Mouse (Mus musculus) stomach, embryonic 16.5 days (tissue): ENCODE data around the gene Gm6588. TPM values are rescaled to one million over a fixed set of nuclear protein-coding genes. Genes with fewer than 3 reads are reported as not detected.

ENCODE experiments used
- ATAC-seq: fragments of 200-750 bp; cut with Nextera tagmentation; 2 replicates; pipeline ENCODE4 v1.8.0; 2017; ENCODE audit warnings: moderate number of reproducible peaks, moderate TSS enrichment; ENCODE audit not compliant: insufficient read depth, low FRiP score
- H3K27ac ChIP-seq: fragments of 300-500 bp; sonication (generic); 2 replicates; pipeline ENCODE4 v1.5.1; 2014; ENCODE audit warnings: low read length
- H3K27me3 ChIP-seq: fragments of 300-500 bp; sonication (generic); 2 replicates; pipeline ENCODE4 v1.6.1; 2014; ENCODE audit warnings: low read length, control low read depth, mixed read lengths; ENCODE audit not compliant: control insufficient read depth, insufficient read depth
- H3K36me3 ChIP-seq: fragments of 300-500 bp; sonication (generic); 2 replicates; pipeline ENCODE4 v1.6.1; 2014; ENCODE audit warnings: low read length; ENCODE audit not compliant: control insufficient read depth, insufficient read depth
- H3K4me1 ChIP-seq: fragments of 300-500 bp; sonication (generic); 2 replicates; pipeline ENCODE4 v1.6.1; 2014; ENCODE audit warnings: low read length, control low read depth, mixed read lengths; ENCODE audit not compliant: control insufficient read depth, insufficient read depth
- H3K4me2 ChIP-seq: fragments of 300-500 bp; sonication (generic); 2 replicates; pipeline ENCODE4 v1.6.1; 2014; ENCODE audit warnings: low read depth, low read length, mixed read lengths
- H3K4me3 ChIP-seq: fragments of 300-500 bp; sonication (generic); replicated peaks from 2 replicates; pipeline ENCODE4 v1.5.1; 2014; ENCODE audit warnings: mild to moderate bottlenecking, low read length
- H3K9ac ChIP-seq: fragments of 300-500 bp; sonication (generic); 2 replicates; pipeline ENCODE4 v1.6.1; 2014; ENCODE audit warnings: low read length
- H3K9me3 ChIP-seq: fragments of 300-500 bp; sonication (generic); replicated peaks from 2 replicates; pipeline ENCODE4 v1.6.1; 2016; ENCODE audit warnings: low read length, control low read depth; ENCODE audit not compliant: control insufficient read depth
- WGBS: fragments of 180-500 bp; shearing (Covaris S2); extraction: QIAGEN DNeasy Blood & Tissue Kit; methylation state at CpG from one replicate; pipeline ENCODE4 v1.1.7; 2014; 5-methylcytosine and 5-hydroxymethylcytosine counted together
- polyA plus RNA-seq: library from polyadenylated mRNA; unstranded; fragments of >200 nt; fragmentation: Nextera tagmentation; extraction: Ambion mirVana; gene quantifications from 2 replicates; pipeline ENCODE4 v1.2.1, GENCODE M21; 2015

The Gm6588 gene
- polyA plus RNA-seq, 1 experiment from 2014 or later: 0.09 TPM

GRCm38 (mm10) chr5:112454966-112455555, 5.8 kb downstream of the Gm6588 start:
- Histone ChIP-seq H3K27me3 (no peaks in the 10 kb centered on the region), H3K36me3 (no peaks in the 10 kb centered on the region), H3K4me3 (no peak overlapping the region), H3K9ac (no peak overlapping the region), H3K9me3 (no peaks in the 10 kb centered on the region), H3K27ac (no peak overlapping the region), H3K4me2 (no peak overlapping the region), H3K4me1 (no peaks in the 10 kb centered on the region)
- ATAC-seq: no peak
- 61% methylated on average over 12 of the region's 12 CpGs for WGBS

- no peaks in the 10 kb centered on the region for H3K27me3 ChIP-seq
- H3K4me3 ChIP-seq: no peak overlapping the region
- no peaks in the 10 kb centered on the region for H3K4me1 ChIP-seq
- 61% methylated on average over 3 of the region's 3 CpGs for WGBS
- no peaks in the 10 kb centered on the region for H3K9me3 ChIP-seq
- no peak overlapping the region for H3K4me2 ChIP-seq
- H3K36me3 ChIP-seq: no peaks in the 10 kb centered on the region
- ATAC-seq: no peak
- no peak overlapping the region for H3K27ac ChIP-seq
- H3K9ac ChIP-seq: no peak overlapping the region
Measured at GRCm38 (mm10) chr5:112459903-112460302, 10.7 kb downstream of the Gm6588 start.

- no peak overlapping the region for H3K9ac ChIP-seq
- no peaks in the 10 kb centered on the region for H3K27me3 ChIP-seq
- H3K9me3 ChIP-seq: 0 out of 2 replicates have a peak, but pooled peaks cover 3% of the 10 kb centered on the region
- no peak overlapping the region for H3K27ac ChIP-seq
- no peaks in the 10 kb centered on the region for H3K4me1 ChIP-seq
- ATAC-seq: no peak
- H3K4me3 ChIP-seq: no peak overlapping the region
- H3K4me2 ChIP-seq: no peak overlapping the region
- 33% methylated on average over 6 of the region's 6 CpGs for WGBS
- no peaks in the 10 kb centered on the region for H3K36me3 ChIP-seq
Measured at GRCm38 (mm10) chr5:112466331-112466730, 17.1 kb downstream of the Gm6588 start.

GRCm38 (mm10) chr5:112468986-112469581, 19.9 kb downstream of the Gm6588 start:
- Histone ChIP-seq H3K4me2 (no peak overlapping the region), H3K9ac (no peak overlapping the region), H3K9me3 (0 out of 2 replicates have a peak, but pooled peaks cover 3% of the 10 kb centered on the region), H3K4me1 (no peaks in the 10 kb centered on the region), H3K36me3 (no peaks in the 10 kb centered on the region), H3K27me3 (no peaks in the 10 kb centered on the region), H3K27ac (no peak overlapping the region), H3K4me3 (no peak overlapping the region)
- 77% methylated on average over 4 of the region's 4 CpGs for WGBS
- ATAC-seq: no peak

- Histone ChIP-seq H3K4me1 (no peaks in the 10 kb centered on the region), H3K9ac (no peak overlapping the region), H3K4me3 (no peak overlapping the region), H3K36me3 (no peaks in the 10 kb centered on the region), H3K27me3 (no peaks in the 10 kb centered on the region), H3K4me2 (no peak overlapping the region), H3K9me3 (0 out of 2 replicates have a peak, but pooled peaks cover 3% of the 10 kb centered on the region), H3K27ac (no peak overlapping the region)
- ATAC-seq: no peak
- WGBS: 68% methylated on average over 6 of the region's 6 CpGs
Measured at GRCm38 (mm10) chr5:112470144-112470543, 20.9 kb downstream of the Gm6588 start.

- no peak for ATAC-seq
- WGBS: 23% methylated on average over 6 of the region's 6 CpGs
- H3K9me3 ChIP-seq: 0 out of 2 replicates have a peak, but pooled peaks cover 3% of the 10 kb centered on the region
- no peak overlapping the region for H3K4me3 ChIP-seq
- H3K4me1 ChIP-seq: no peaks in the 10 kb centered on the region
- H3K27me3 ChIP-seq: no peaks in the 10 kb centered on the region
- H3K4me2 ChIP-seq: no peak overlapping the region
- no peak overlapping the region for H3K27ac ChIP-seq
- no peaks in the 10 kb centered on the region for H3K36me3 ChIP-seq
- H3K9ac ChIP-seq: no peak overlapping the region
Measured at GRCm38 (mm10) chr5:112473453-112473852, 24.2 kb downstream of the Gm6588 start.

GRCm38 (mm10) chr5:112481946-112482410, 32.8 kb downstream of the Gm6588 start:
- no peak overlapping the region for H3K4me2 ChIP-seq
- ATAC-seq: no peak
- WGBS: 31% methylated on average over 19 of the region's 19 CpGs

GRCm38 (mm10) chr5:112482551-112482950, 33.3 kb downstream of the Gm6588 start:
- H3K27ac ChIP-seq: no peak overlapping the region
- 60% methylated on average over 13 of the region's 13 CpGs for WGBS
- 0 out of 2 replicates have a peak, but pooled peaks cover 6% of the 10 kb centered on the region for H3K27me3 ChIP-seq
- no peaks in the 10 kb centered on the region for H3K4me1 ChIP-seq
- H3K9me3 ChIP-seq: no peaks in the 10 kb centered on the region
- ATAC-seq: no peak
- H3K9ac ChIP-seq: no peak overlapping the region
- no peaks in the 10 kb centered on the region for H3K36me3 ChIP-seq
- H3K4me2 ChIP-seq: no peak overlapping the region
- H3K4me3 ChIP-seq: no peak overlapping the region

More at GRCm38 (mm10) chr5:112481946-112482410, 32.8 kb downstream of the Gm6588 start:
- no peak overlapping the region for H3K9ac ChIP-seq
- H3K27me3 ChIP-seq: 0 out of 2 replicates have a peak, but pooled peaks cover 6% of the 10 kb centered on the region
- H3K4me3 ChIP-seq: no peak overlapping the region
- H3K9me3 ChIP-seq: no peaks in the 10 kb centered on the region
- no peaks in the 10 kb centered on the region for H3K4me1 ChIP-seq
- no peaks in the 10 kb centered on the region for H3K36me3 ChIP-seq
- H3K27ac ChIP-seq: no peak overlapping the region

GRCm38 (mm10) chr5:112483030-112483429, 33.8 kb downstream of the Gm6588 start:
- no peak overlapping the region for H3K27ac ChIP-seq
- 81% methylated on average over 8 of the region's 8 CpGs for WGBS
- no peak overlapping the region for H3K4me2 ChIP-seq
- H3K36me3 ChIP-seq: no peaks in the 10 kb centered on the region
- no peak overlapping the region for H3K9ac ChIP-seq
- H3K4me1 ChIP-seq: no peaks in the 10 kb centered on the region
- H3K4me3 ChIP-seq: no peak overlapping the region
- 0 out of 2 replicates have a peak, but pooled peaks cover 6% of the 10 kb centered on the region for H3K27me3 ChIP-seq
- no peak for ATAC-seq
- no peaks in the 10 kb centered on the region for H3K9me3 ChIP-seq
